Mouse (Mus musculus): ENCODE data around the gene Il1rapl1. TPM values are rescaled to one million over a fixed set of nuclear protein-coding genes. Genes with fewer than 3 reads are reported as not detected.

The Il1rapl1 gene
- total and polyA plus RNA-seq, 3 experiments: not detected

GRCm38 (mm10) chrX:87655644-87656043 lies 459.8 kb downstream of the Il1rapl1 start:
- Histone ChIP-seq H3K27ac (ENCODE audit: insufficient read depth, low read depth) (no peak overlapping the region), H3K4me2 (ENCODE audit: insufficient read depth, low read depth, poor library complexity, severe bottlenecking) (no peak overlapping the region), H3K9ac (ENCODE audit: insufficient read depth, low read depth) (no peak overlapping the region), H3K79me2 (replicated peaks; ENCODE audit: control insufficient read depth, extremely low read depth, insufficient read depth, poor library complexity, severe bottlenecking) (no peaks in the 10 kb centered on the region), H3K9me3 (replicated peaks; ENCODE audit: low read length) (no peaks in the 10 kb centered on the region), H3K4me3 (replicated peaks in 1 of 3; ENCODE audit: low read depth in 2 of 3, low read length in 2 of 3, poor library complexity in 1 of 3) (no peak overlapping the region), H3K27me3 (replicated peaks) (no peaks in the 10 kb centered on the region), H3K4me1 (ENCODE audit: control insufficient read depth in 1 of 2, insufficient read depth in 2 of 2) (no peaks in the 10 kb centered on the region), H3K36me3 (replicated peaks in 1 of 2; ENCODE audit: control insufficient read depth in 1 of 2, insufficient read depth in 1 of 2, low read length in 1 of 2) (no peaks in the 10 kb centered on the region)
- in situ Hi-C loops (cut with MboI; ENCODE audit: low pct_ligation_motif_present, low pct_unique_long_range_greater_than_20kb, low sequenced_read_pairs): no loop called here
- no peak for DNase-seq (ENCODE audit: extremely low read depth)
- dilution Hi-C loops (cut with MboI; ENCODE audit: extremely low pct_ligation_motif_present, extremely low pct_unique_long_range_greater_than_20kb, low sequenced_read_pairs): no loop called here
- TF ChIP-seq TBP (conservative IDR thresholded peaks at IDR 0.05; ENCODE audit: low read depth, low read length): no peak
- no peak for TF ChIP-seq ZC3H11A (IDR thresholded peaks at IDR 0.05; ENCODE audit: low read depth, low read length)

DNA sequence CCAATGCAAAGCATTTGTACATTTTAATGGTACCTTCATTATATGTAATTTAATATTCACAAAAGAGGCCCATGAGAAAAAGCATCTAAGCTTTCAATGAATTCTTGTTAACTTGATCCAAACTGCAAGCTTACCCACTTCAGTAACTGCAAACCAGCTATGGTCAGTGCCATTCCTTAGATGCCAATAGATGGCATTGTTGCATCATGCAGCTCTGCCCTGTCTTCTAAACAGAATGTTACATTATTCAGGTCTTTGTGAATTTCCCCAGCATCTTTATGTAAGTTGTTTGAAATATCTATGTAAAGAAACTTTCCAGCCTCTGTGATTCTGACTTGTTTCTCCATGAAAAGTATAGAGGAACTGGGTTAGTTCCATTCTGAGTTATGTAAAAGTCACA lies 514.5 kb downstream of the Il1rapl1 start:
- Histone ChIP-seq H3K27me3 (replicated peaks) (no peaks in the 10 kb centered on the region), H3K4me3 (replicated peaks in 1 of 3; ENCODE audit: low read depth in 2 of 3, low read length in 2 of 3, poor library complexity in 1 of 3) (no peak overlapping the region), H3K4me1 (ENCODE audit: control insufficient read depth in 1 of 2, insufficient read depth in 2 of 2) (no peaks in the 10 kb centered on the region), H3K9me3 (replicated peaks; ENCODE audit: low read length) (no peaks in the 10 kb centered on the region), H3K79me2 (replicated peaks; ENCODE audit: control insufficient read depth, extremely low read depth, insufficient read depth, poor library complexity, severe bottlenecking) (no peaks in the 10 kb centered on the region), H3K9ac (ENCODE audit: insufficient read depth, low read depth) (no peak overlapping the region), H3K36me3 (replicated peaks in 1 of 2; ENCODE audit: control insufficient read depth in 1 of 2, insufficient read depth in 1 of 2, low read length in 1 of 2) (no peaks in the 10 kb centered on the region), H3K27ac (ENCODE audit: insufficient read depth, low read depth) (no peak overlapping the region), H3K4me2 (ENCODE audit: insufficient read depth, low read depth, poor library complexity, severe bottlenecking) (no peak overlapping the region)
- DNase-seq (ENCODE audit: extremely low read depth): no peak
- in situ Hi-C loops (cut with MboI; ENCODE audit: low pct_ligation_motif_present, low pct_unique_long_range_greater_than_20kb, low sequenced_read_pairs) (no loop called here), dilution Hi-C loops (cut with MboI; ENCODE audit: extremely low pct_ligation_motif_present, extremely low pct_unique_long_range_greater_than_20kb, low sequenced_read_pairs) (no loop called here)
- TF ChIP-seq KAT2A (IDR thresholded peaks at IDR 0.05; ENCODE audit: insufficient replicate concordance, low read length): no peak
- no peak for TF ChIP-seq ZC3H11A (IDR thresholded peaks at IDR 0.05; ENCODE audit: low read depth, low read length)
- no peak for TF ChIP-seq USF2 (conservative IDR thresholded peaks at IDR 0.05; ENCODE audit: low read depth, low read length)
- TF ChIP-seq CHD1 (IDR thresholded peaks at IDR 0.05; ENCODE audit: low read depth, low read length): no peak
- no peak for TF ChIP-seq NRF1 (IDR thresholded peaks at IDR 0.05; ENCODE audit: low read depth, low read length)
- TF ChIP-seq ZMIZ1 (IDR thresholded peaks at IDR 0.05; ENCODE audit: low read depth, low read length): no peak
- TF ChIP-seq ETS1 (conservative IDR thresholded peaks at IDR 0.05; ENCODE audit: low read depth, low read length): no peak
- no peak for TF ChIP-seq MAX (IDR thresholded peaks at IDR 0.05; ENCODE audit: low read length)
- no peak for TF ChIP-seq JUND (conservative IDR thresholded peaks at IDR 0.05; ENCODE audit: low read depth, low read length)
- no peak for TF ChIP-seq HCFC1 (IDR thresholded peaks at IDR 0.05; ENCODE audit: low read depth, low read length)

- no peaks in the 10 kb centered on the region for H3K36me3 ChIP-seq (replicated peaks in 1 of 2; ENCODE audit: control insufficient read depth in 1 of 2, insufficient read depth in 1 of 2, low read length in 1 of 2)
- in situ Hi-C loops (cut with MboI; ENCODE audit: low pct_ligation_motif_present, low pct_unique_long_range_greater_than_20kb, low sequenced_read_pairs) (no loop called here), dilution Hi-C loops (cut with MboI; ENCODE audit: extremely low pct_ligation_motif_present, extremely low pct_unique_long_range_greater_than_20kb, low sequenced_read_pairs) (no loop called here)
- no peaks in the 10 kb centered on the region for H3K27me3 ChIP-seq (replicated peaks)
- no peak for DNase-seq (ENCODE audit: extremely low read depth)
- no peak overlapping the region for H3K27ac ChIP-seq (ENCODE audit: insufficient read depth, low read depth)
- H3K4me1 ChIP-seq (ENCODE audit: control insufficient read depth in 1 of 2, insufficient read depth in 2 of 2): no peaks in the 10 kb centered on the region
- H3K4me3 ChIP-seq (replicated peaks in 1 of 3; ENCODE audit: low read depth in 2 of 3, low read length in 2 of 3, poor library complexity in 1 of 3): no peak overlapping the region
- no peaks in the 10 kb centered on the region for H3K79me2 ChIP-seq (replicated peaks; ENCODE audit: control insufficient read depth, extremely low read depth, insufficient read depth, poor library complexity, severe bottlenecking)
- no peak overlapping the region for H3K4me2 ChIP-seq (ENCODE audit: insufficient read depth, low read depth, poor library complexity, severe bottlenecking)
- no peak for TF ChIP-seq TBP (conservative IDR thresholded peaks at IDR 0.05; ENCODE audit: low read depth, low read length)
- TF ChIP-seq RCOR1 (conservative IDR thresholded peaks at IDR 0.05; ENCODE audit: low read depth, low read length): no peak
- TF ChIP-seq CHD1 (IDR thresholded peaks at IDR 0.05; ENCODE audit: low read depth, low read length): no peak
- TF ChIP-seq E2F4 (IDR thresholded peaks at IDR 0.05; ENCODE audit: insufficient replicate concordance, low read depth, low read length): no peak
- no peak for TF ChIP-seq UBTF (IDR thresholded peaks at IDR 0.05; ENCODE audit: low read depth, low read length)
- no peak for TF ChIP-seq CHD2 (IDR thresholded peaks at IDR 0.05; ENCODE audit: low read length)
- H3K9me3 ChIP-seq (replicated peaks; ENCODE audit: low read length): no peaks in the 10 kb centered on the region
- no peak overlapping the region for H3K9ac ChIP-seq (ENCODE audit: insufficient read depth, low read depth)
Measured at GRCm38 (mm10) chrX:87507997-87508396, 607.4 kb downstream of the Il1rapl1 start.

All from CH12.LX (cell line).